Mouse (Mus musculus) bone marrow, adult 2 months (tissue): ENCODE results near the gene Spryd3. TPM values are rescaled to one million over a fixed set of nuclear protein-coding genes. Genes with fewer than 3 reads are reported as not detected.
A peak's percentile ranks its signal among the peaks of the same experiment; 100 is the strongest.

Experiments used
- H3K27ac ChIP-seq: fragments of 200-500 bp; 2 replicates; pipeline ENCODE4 v1.5.1; 2012; ENCODE audit warnings: low read depth, mild to moderate bottlenecking, control low read depth, inconsistent platforms, low read length; ENCODE audit not compliant: control insufficient read depth, poor library complexity, insufficient read depth
- H3K4me1 ChIP-seq: fragments of 200-500 bp; 2 replicates; pipeline ENCODE4 v1.6.1; 2011; ENCODE audit warnings: low read length; ENCODE audit not compliant: control insufficient read depth, insufficient read depth
- H3K4me3 ChIP-seq: fragments of 200-500 bp; replicated peaks from 2 replicates; pipeline ENCODE3; 2011; ENCODE audit warnings: mild to moderate bottlenecking, low read depth, low read length, control low read depth; ENCODE audit not compliant: control insufficient read depth
- CTCF ChIP-seq: fragments of 200-500 bp; IDR thresholded peaks from 2 replicates; pipeline ENCODE4 v1.5.1; 2011; ENCODE audit warnings: low read length, control low read depth; ENCODE audit not compliant: control insufficient read depth, insufficient read depth
- POLR2A ChIP-seq: fragments of 200-500 bp; IDR thresholded peaks from 2 replicates; pipeline ENCODE4 v1.6.1; 2011; ENCODE audit warnings: low read depth, mild to moderate bottlenecking, control low read depth, low read length, borderline replicate concordance; ENCODE audit not compliant: control insufficient read depth
- WGBS: fragments of 180-500 bp; shearing (Covaris S2); methylation state at CpG from one replicate; pipeline ENCODE4 v1.1.7; 2018; 5-methylcytosine and 5-hydroxymethylcytosine counted together
- polyA plus RNA-seq: library from polyadenylated mRNA; stranded (reverse); fragments of >200 nt; gene quantifications from 2 replicates; pipeline ENCODE4 v1.2.4, GENCODE M21; 2011; ENCODE audit warnings: low replicate concordance; ENCODE audit not compliant: missing spikeins, insufficient read depth, insufficient read length

The Spryd3 gene
- polyA plus RNA-seq, 1 experiment = 23.0 TPM

GRCm38 (mm10) chr15:102074876-102075585, 61.0 kb downstream of the Spryd3 start:
- 4% methylated on average over 11 of the region's 11 CpGs for WGBS
- H3K4me1 ChIP-seq = peaks cover 1% of the 10 kb centered on the region
- TF ChIP-seq CTCF = no peak
- TF ChIP-seq POLR2A = no peak
- peak overlapping the region; percentile 15 for H3K4me3 ChIP-seq
- no peak overlapping the region for H3K27ac ChIP-seq

GRCm38 (mm10) chr15:102074070-102074731, 61.8 kb downstream of the Spryd3 start:
- under 1% methylated on average over 57 of the region's 57 CpGs for WGBS
- H3K4me3 ChIP-seq = peak overlapping the region; percentile 86
- peaks cover 1% of the 10 kb centered on the region for H3K4me1 ChIP-seq
- TF ChIP-seq POLR2A (no peak), CTCF (no peak)
- H3K27ac ChIP-seq = peak overlapping the region; percentile 79

GRCm38 (mm10) chr15:102073559-102074069, 62.4 kb downstream of the Spryd3 start, which contains the start of gene Eif4b:
Eif4b (plus strand) TSS chr15:102073773.
- H3K4me1 ChIP-seq = peaks cover 1% of the 10 kb centered on the region
- peak within 1 kb of the TSS; percentile 86 for H3K4me3 ChIP-seq
- TF ChIP-seq POLR2A (peak; percentile 47; the same call in 1 of the 2 replicates), CTCF (no peak)
- peak within 1 kb of the TSS; percentile 79 for H3K27ac ChIP-seq
- under 1% methylated on average over 58 of the region's 58 CpGs for WGBS

GRCm38 (mm10) chr15:102072963-102073558, 63.0 kb downstream of the Spryd3 start:
- 15% methylated on average over 6 of the region's 6 CpGs for WGBS

GRCm38 (mm10) chr15:102070476-102071467, 65.3 kb downstream of the Spryd3 start:
- 72% methylated on average over 13 of the region's 13 CpGs for WGBS
- TF ChIP-seq POLR2A (no peak), CTCF (no peak)

More at GRCm38 (mm10) chr15:102072963-102073558, 63.0 kb downstream of the Spryd3 start:
- TF ChIP-seq POLR2A (no peak), CTCF (no peak)
- no peak overlapping the region for H3K27ac ChIP-seq
- H3K4me1 ChIP-seq = peaks cover 1% of the 10 kb centered on the region
- peak overlapping the region; percentile 46 for H3K4me3 ChIP-seq

More at GRCm38 (mm10) chr15:102070476-102071467, 65.3 kb downstream of the Spryd3 start:
- Histone ChIP-seq H3K4me3 (no peak overlapping the region), H3K27ac (no peak overlapping the region), H3K4me1 (peaks cover 1% of the 10 kb centered on the region)

Other genes starting within 250 kb of the Spryd3 start
- gene Krt76, start 243.3 kb downstream of the Spryd3 start, polyA plus RNA-seq = not detected in 2 replicates
- gene Krt4, start 211.5 kb downstream of the Spryd3 start, polyA plus RNA-seq = not detected in 2 replicates
- gene Krt79, start 195.9 kb downstream of the Spryd3 start, polyA plus RNA-seq = not detected in 2 replicates
- gene Krt78, start 181.9 kb downstream of the Spryd3 start, polyA plus RNA-seq = not detected in 2 replicates
- 1.0 TPM in 1 of 2 replicates, not detected in the other for gene Krt8, start 131.8 kb downstream of the Spryd3 start, polyA plus RNA-seq
- gene Krt18, start 108.1 kb downstream of the Spryd3 start, polyA plus RNA-seq = 2.0 and 5.6 TPM in 2 replicates
- gene Eif4b, start 62.5 kb downstream of the Spryd3 start, polyA plus RNA-seq = 83.0 and 122 TPM in 2 replicates
- gene Tns2, start 35.8 kb downstream of the Spryd3 start, polyA plus RNA-seq = 20.3 and 26.7 TPM in 2 replicates
- gene Igfbp6, start 8.1 kb upstream of the Spryd3 start, polyA plus RNA-seq = not detected in 2 replicates
- gene Soat2, start 14.3 kb upstream of the Spryd3 start, polyA plus RNA-seq = 1.2 and 2.7 TPM in 2 replicates
- gene Zfp740, start 67.0 kb upstream of the Spryd3 start, polyA plus RNA-seq = 22.8 and 34.5 TPM in 2 replicates
- 13.6 and 18.5 TPM in 2 replicates for gene Csad, start 68.5 kb upstream of the Spryd3 start, polyA plus RNA-seq
- 39.1 and 140 TPM in 2 replicates for gene Itgb7, start 95.7 kb upstream of the Spryd3 start, polyA plus RNA-seq
- 17.1 and 36.3 TPM in 2 replicates for gene Rarg, start 121.3 kb upstream of the Spryd3 start, polyA plus RNA-seq
- gene Gm9918, start 134.3 kb upstream of the Spryd3 start, polyA plus RNA-seq = not detected in 2 replicates
- 10.5 and 13.5 TPM in 2 replicates for gene Mfsd5, start 143.2 kb upstream of the Spryd3 start, polyA plus RNA-seq
- 22.9 and 39.8 TPM in 2 replicates for gene Espl1, start 160.0 kb upstream of the Spryd3 start, polyA plus RNA-seq
- 352 and 432 TPM in 2 replicates for gene Pfdn5, start 189.9 kb upstream of the Spryd3 start, polyA plus RNA-seq
- gene Myg1, start 195.5 kb upstream of the Spryd3 start, polyA plus RNA-seq = 40.0 and 43.6 TPM in 2 replicates
- gene Aaas, start 214.5 kb upstream of the Spryd3 start, polyA plus RNA-seq = 56.6 and 97.9 TPM in 2 replicates
- 3.2 and 3.5 TPM in 2 replicates for gene Sp7, start 230.9 kb upstream of the Spryd3 start, polyA plus RNA-seq